ENCODE assay signal across 11 mouse cellular contexts in the genomic region with DNA sequence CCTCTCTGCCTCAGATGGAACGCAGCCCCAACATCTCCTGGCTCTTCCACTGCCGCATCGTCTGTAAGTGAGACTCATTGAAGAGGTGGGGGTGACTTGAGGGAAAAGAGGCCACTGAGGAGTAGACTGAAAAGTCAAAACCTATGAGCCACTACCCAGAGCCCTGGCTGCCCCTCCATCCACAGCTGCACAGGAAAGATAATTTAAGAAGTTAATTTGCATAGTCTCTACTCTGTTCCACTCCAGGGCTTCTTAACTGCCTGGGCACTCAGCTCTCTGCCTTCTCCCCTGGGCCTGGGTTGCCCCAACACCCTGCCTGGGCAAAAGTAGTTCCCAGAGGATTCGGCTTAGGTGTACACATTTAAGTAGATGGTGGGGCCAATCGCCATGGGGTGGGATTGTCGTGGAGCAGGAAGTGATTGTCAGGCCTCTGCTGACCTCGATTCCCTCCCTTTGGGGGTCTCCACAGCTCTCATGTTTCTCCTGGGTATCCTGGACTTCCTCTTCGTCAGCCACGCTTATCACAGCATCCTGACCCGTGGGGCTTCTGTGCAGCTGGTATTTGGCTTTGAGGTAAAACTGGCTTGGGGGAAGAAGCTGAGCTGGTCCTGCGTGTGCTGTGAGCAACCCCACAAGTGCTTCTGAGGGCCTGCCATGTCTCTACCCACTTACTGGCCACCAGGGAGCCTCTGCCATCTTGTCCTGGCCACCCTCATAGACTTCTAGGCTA. TPM values are rescaled to one million over a fixed set of nuclear protein-coding genes. Genes with fewer than 3 reads are reported as not detected.
DNase-seq lines count a peak whose midpoint lies in the region; ATAC-seq and TF ChIP-seq lines count a peak whose summit lies in the region.
"Had no signal": no experiment of that assay in that cellular context is flagged by ENCODE, and none has a peak within 500 bp of the region (broad histone marks: within the 10 kb centered on the region; RNA-seq: fewer than 3 reads in every experiment).

No protein-coding gene starts in this region.

- intact Hi-C loops in heart, postnatal 10 days (cut with DNase I), result loop anchor here (5.0 kb wide), 1 partner anchor 78 kb away; a partner anchor contains a TSS

- DNase-seq in heart, adult 11 months, result peak; percentile 90
- no peak for DNase-seq in heart, postnatal 10 days
- DNase-seq in midbrain, embryonic 11.5 days (ENCODE audit: low spot score, missing footprints), result no peak
- no peak for DNase-seq in limb, embryonic 10.5 days (ENCODE audit: low spot score)
- peak in 1 of 2 experiments; percentile 61 for DNase-seq in spleen, adult 2 months (ENCODE audit: low read depth in 1 of 2, low spot score in 2 of 2)
- DNase-seq in adrenal gland, postnatal 10 days, result no peak
- DNase-seq in adrenal gland, adult 8-10 months, result no peak
- DNase-seq: adrenal gland, postnatal 25 days; gastrocnemius, postnatal 14 days; kidney, adult 2 months had no signal

- no peaks in the 10 kb centered on the region for H3K9me3 ChIP-seq in midbrain, embryonic 12.5 days
- no peaks in the 10 kb centered on the region for H3K9me3 ChIP-seq in midbrain, embryonic 11.5 days (ENCODE audit: control insufficient read depth, low read length)
- H3K9me3 ChIP-seq in limb, embryonic 10.5 days (replicated peaks), result no peaks in the 10 kb centered on the region

- H3K27me3 ChIP-seq in midbrain, embryonic 12.5 days, result no peaks in the 10 kb centered on the region
- H3K27me3 ChIP-seq in midbrain, embryonic 11.5 days (ENCODE audit: control insufficient read depth, insufficient read depth, low read length), result no peaks in the 10 kb centered on the region
- H3K27me3 ChIP-seq in limb, embryonic 10.5 days (ENCODE audit: low read depth, poor library complexity, severe bottlenecking), result no peaks in the 10 kb centered on the region
- H3K27me3 ChIP-seq in spleen, adult 2 months (ENCODE audit: control insufficient read depth, insufficient read depth, low read length), result no peaks in the 10 kb centered on the region

- H3K36me3 ChIP-seq in midbrain, embryonic 12.5 days, result peaks cover 57% of the 10 kb centered on the region
- peaks cover 35% of the 10 kb centered on the region for H3K36me3 ChIP-seq in midbrain, embryonic 11.5 days (ENCODE audit: control insufficient read depth, insufficient read depth, low read length)
- H3K36me3 ChIP-seq in limb, embryonic 10.5 days, result peaks cover 61% of the 10 kb centered on the region
- H3K36me3 ChIP-seq in spleen, adult 2 months (ENCODE audit: control insufficient read depth, insufficient read depth, low read length), result peaks cover 53% of the 10 kb centered on the region

- WGBS in midbrain, embryonic 12.5 days, result 91% methylated on average over 11 of the region's 11 CpGs
- WGBS in midbrain, embryonic 11.5 days, result 85% methylated on average over 11 of the region's 11 CpGs
- 86% methylated on average over 11 of the region's 11 CpGs for WGBS in limb, embryonic 10.5 days
- WGBS in spleen, adult 2 months, result 54% methylated on average over 11 of the region's 11 CpGs

- no peak for ATAC-seq in midbrain, embryonic 12.5 days (ENCODE audit: low FRiP score, low read depth)
- no peak for ATAC-seq in midbrain, embryonic 11.5 days (ENCODE audit: low FRiP score)

- H3K4me3 ChIP-seq in midbrain, embryonic 12.5 days, result 0 out of 2 replicates have a peak overlapping the region, but pooled peaks have one; percentile 97
- H3K4me3 ChIP-seq in midbrain, embryonic 11.5 days (ENCODE audit: low read depth, low read length), result no peak overlapping the region
- peak overlapping the region; percentile 89; the same call in 1 of the 2 replicates for H3K4me3 ChIP-seq in limb, embryonic 10.5 days
- H3K4me3 ChIP-seq in spleen, adult 2 months (ENCODE audit: extremely low read depth, insufficient read depth, insufficient read length), result peak overlapping the region; percentile 97

- H3K27ac ChIP-seq in midbrain, embryonic 12.5 days (replicated peaks), result no peak overlapping the region
- no peak overlapping the region for H3K27ac ChIP-seq in midbrain, embryonic 11.5 days (ENCODE audit: low read depth, low read length)
- no peak overlapping the region for H3K27ac ChIP-seq in limb, embryonic 10.5 days
- H3K27ac ChIP-seq in spleen, adult 2 months (ENCODE audit: insufficient read depth, low read length), result peak overlapping the region; percentile 100

- no peak overlapping the region for H3K4me2 ChIP-seq in midbrain, embryonic 12.5 days (replicated peaks)
- no peak overlapping the region for H3K4me2 ChIP-seq in midbrain, embryonic 11.5 days

- TF ChIP-seq POLR2A in spleen, adult 2 months (IDR thresholded peaks at IDR 0.05; ENCODE audit: low read depth, low read length), result peak; percentile 34

- H3K4me1 ChIP-seq in midbrain, embryonic 12.5 days, result peaks cover 21% of the 10 kb centered on the region
- H3K4me1 ChIP-seq in midbrain, embryonic 11.5 days (ENCODE audit: control insufficient read depth, insufficient read depth, low read length), result peaks cover 16% of the 10 kb centered on the region
- H3K4me1 ChIP-seq in limb, embryonic 10.5 days, result peaks cover 24% of the 10 kb centered on the region
- H3K4me1 ChIP-seq in spleen, adult 2 months (ENCODE audit: control insufficient read depth, insufficient read depth, insufficient read length), result peaks cover 18% of the 10 kb centered on the region

- TF ChIP-seq CTCF in spleen, adult 2 months (IDR thresholded peaks at IDR 0.05; ENCODE audit: extremely low read depth, insufficient read depth, insufficient read length, insufficient replicate concordance), result no peak

- H3K9ac ChIP-seq in midbrain, embryonic 12.5 days (replicated peaks), result no peak overlapping the region
- no peak overlapping the region for H3K9ac ChIP-seq in midbrain, embryonic 11.5 days (ENCODE audit: low read length)

RNA-seq across cellular contexts. Expression of a gene that starts 2.5 kb away (rescaled TPM):
- total RNA-seq in heart, postnatal 10 days (2021), result 10 to 100 TPM; 19.5 TPM
- polyA plus RNA-seq in midbrain, embryonic 12.5 days (2016; fragmentation: Nextera tagmentation; extraction: Ambion mirVana), result 30.0 and 32.6 TPM in 2 replicates
- polyA plus RNA-seq in midbrain, embryonic 11.5 days (2014; fragmentation: Nextera tagmentation; extraction: Ambion mirVana), result 18.6 and 23.1 TPM in 2 replicates
- 36.9 and 38.6 TPM in 2 replicates for polyA plus RNA-seq in limb, embryonic 10.5 days (2016; fragmentation: Nextera tagmentation; extraction: Ambion mirVana)
- 108 and 124 TPM in 2 replicates for polyA plus RNA-seq in spleen, adult 2 months (2012; rRNA removed)
- total RNA-seq in adrenal gland, postnatal 10 days (2021), result 10 to 100 TPM; 40.5 to 43.7 TPM
- 10 to 100 TPM; 59.6 to 78.9 (median 62.2) TPM for total RNA-seq in adrenal gland, adult 8-10 months (2022)

RNA-seq across cellular contexts. Expression of a gene that starts 8.7 kb away (rescaled TPM):
- total RNA-seq in heart, postnatal 10 days (2021), result 10 to 100 TPM; 41.7 to 46.7 TPM
- 75.8 and 76.4 TPM in 2 replicates for polyA plus RNA-seq in midbrain, embryonic 12.5 days (2016; fragmentation: Nextera tagmentation; extraction: Ambion mirVana)
- polyA plus RNA-seq in midbrain, embryonic 11.5 days (2014; fragmentation: Nextera tagmentation; extraction: Ambion mirVana), result 88.0 and 92.5 TPM in 2 replicates
- 90.3 and 91.4 TPM in 2 replicates for polyA plus RNA-seq in limb, embryonic 10.5 days (2016; fragmentation: Nextera tagmentation; extraction: Ambion mirVana)
- 11.0 TPM in 2 replicates for polyA plus RNA-seq in spleen, adult 2 months (2012; rRNA removed)
- 10 to 100 TPM; 58.2 to 59.4 TPM for total RNA-seq in adrenal gland, postnatal 10 days (2021)
- 10 to 100 TPM; 52.0 to 61.8 (median 59.6) TPM for total RNA-seq in adrenal gland, adult 8-10 months (2022)

RNA-seq across cellular contexts. Expression of a gene that starts 8.8 kb away (rescaled TPM):
- 100 to 1,000 TPM; 738 to 768 TPM for total RNA-seq in heart, postnatal 10 days (2021)
- 595 and 628 TPM in 2 replicates for polyA plus RNA-seq in midbrain, embryonic 12.5 days (2016; fragmentation: Nextera tagmentation; extraction: Ambion mirVana)
- polyA plus RNA-seq in midbrain, embryonic 11.5 days (2014; fragmentation: Nextera tagmentation; extraction: Ambion mirVana), result 717 and 781 TPM in 2 replicates
- 820 and 955 TPM in 2 replicates for polyA plus RNA-seq in limb, embryonic 10.5 days (2016; fragmentation: Nextera tagmentation; extraction: Ambion mirVana)
- 1,884 and 3,019 TPM in 2 replicates for polyA plus RNA-seq in spleen, adult 2 months (2012; rRNA removed)
- 1,000 to 10,000 TPM; 1,154 to 1,182 TPM for total RNA-seq in adrenal gland, postnatal 10 days (2021)
- total RNA-seq in adrenal gland, adult 8-10 months (2022), result 1,000 to 10,000 TPM; 1,027 to 1,106 (median 1,086) TPM

RNA-seq across cellular contexts. Expression of a gene that starts 12.1 kb away (rescaled TPM):
- 10 to 100 TPM; 13.6 to 13.9 TPM for total RNA-seq in heart, postnatal 10 days (2021)
- polyA plus RNA-seq in midbrain, embryonic 12.5 days (2016; fragmentation: Nextera tagmentation; extraction: Ambion mirVana), result 30.8 and 32.2 TPM in 2 replicates
- polyA plus RNA-seq in midbrain, embryonic 11.5 days (2014; fragmentation: Nextera tagmentation; extraction: Ambion mirVana), result 39.5 and 40.0 TPM in 2 replicates
- 35.2 and 36.1 TPM in 2 replicates for polyA plus RNA-seq in limb, embryonic 10.5 days (2016; fragmentation: Nextera tagmentation; extraction: Ambion mirVana)
- 38.5 and 61.3 TPM in 2 replicates for polyA plus RNA-seq in spleen, adult 2 months (2012; rRNA removed)
- 10 to 100 TPM; 21.6 to 26.1 TPM for total RNA-seq in adrenal gland, postnatal 10 days (2021)
- total RNA-seq in adrenal gland, adult 8-10 months (2022), result 10 to 100 TPM; 31.6 to 43.1 (median 34.6) TPM

RNA-seq across cellular contexts. Expression of a gene that starts 19.3 kb away (rescaled TPM):
- total RNA-seq in heart, postnatal 10 days (2021), result 1 to 10 TPM; 2.7 to 2.9 TPM
- polyA plus RNA-seq in midbrain, embryonic 12.5 days (2016; fragmentation: Nextera tagmentation; extraction: Ambion mirVana), result 41.0 and 41.3 TPM in 2 replicates
- 35.7 and 39.6 TPM in 2 replicates for polyA plus RNA-seq in midbrain, embryonic 11.5 days (2014; fragmentation: Nextera tagmentation; extraction: Ambion mirVana)
- 24.4 and 28.8 TPM in 2 replicates for polyA plus RNA-seq in limb, embryonic 10.5 days (2016; fragmentation: Nextera tagmentation; extraction: Ambion mirVana)
- 14.0 and 23.4 TPM in 2 replicates for polyA plus RNA-seq in spleen, adult 2 months (2012; rRNA removed)
- total RNA-seq in adrenal gland, postnatal 10 days (2021), result 10 to 100 TPM; 14.3 to 15.9 TPM
- total RNA-seq in adrenal gland, adult 8-10 months (2022), result 10 to 100 TPM; 24.9 to 36.1 (median 27.2) TPM
